Mouse (Mus musculus) lung, adult 2 months (tissue): Measurements from ENCODE around the gene Vps13d.

Experiments
- CTCF ChIP-seq: fragments of 200-500 bp; IDR thresholded peaks from 2 replicates; pipeline ENCODE4 v1.5.1; 2011; ENCODE audit warnings: mild to moderate bottlenecking, low read length, control low read depth; ENCODE audit not compliant: insufficient read depth
- POLR2A ChIP-seq: fragments of 200-500 bp; IDR thresholded peaks from 2 replicates; pipeline ENCODE4 v1.6.1; 2011; ENCODE audit warnings: low read depth, mild to moderate bottlenecking, control low read depth, low read length, borderline replicate concordance; ENCODE audit errors: extremely low read depth

- TF ChIP-seq POLR2A (no peak), CTCF (no peak)
Observed at GRCm38 (mm10) chr4:144960188-144960904, 234.5 kb downstream of the Vps13d start.
